Mouse (Mus musculus): Measurements from ENCODE around the gene Brd4. TPM values are rescaled to one million over a fixed set of nuclear protein-coding genes. Genes with fewer than 3 reads are reported as not detected.
A peak's percentile ranks its signal among the peaks of the same experiment; 100 is the strongest.

The Brd4 gene
- polyA plus RNA-seq, 1 experiment from 2014 or later: 48.8 TPM

DNA sequence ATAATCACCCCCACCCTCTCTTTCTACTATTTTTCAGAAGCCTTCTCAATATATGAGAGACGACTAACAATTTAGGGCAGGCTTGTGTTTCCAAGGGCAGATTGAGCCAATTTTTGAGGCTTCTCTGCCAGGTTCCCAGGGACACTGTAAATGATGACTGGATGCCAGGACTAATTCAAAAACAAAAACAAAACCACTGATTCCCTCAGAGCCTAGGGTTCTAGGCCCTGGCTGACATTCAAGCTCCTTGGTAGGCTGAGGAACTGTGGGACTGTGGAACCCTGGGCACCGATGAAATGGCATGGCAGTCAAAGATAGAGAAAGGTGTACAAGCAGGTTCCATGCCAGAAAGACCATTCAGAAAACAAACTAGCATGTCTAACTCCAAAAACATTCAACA is 31.3 kb downstream of the Brd4 start:
- Histone ChIP-seq H3K4me3 (no peak overlapping the region), H3K9me3 (replicated peaks) (no peaks in the 10 kb centered on the region), H3K27me3 (no peaks in the 10 kb centered on the region), H3K9ac (no peak overlapping the region), H3K27ac (no peak overlapping the region), H3K4me2 (no peak overlapping the region), H3K4me1 (replicated peaks) (peaks cover 28% of the 10 kb centered on the region), H3K36me3 (no peaks in the 10 kb centered on the region)
- no peak for ATAC-seq (replicated peaks; ENCODE audit: insufficient number of reproducible peaks, insufficient read depth, low FRiP score, low read depth)
- 92% methylated on average over 2 of the region's 2 CpGs for WGBS

DNA sequence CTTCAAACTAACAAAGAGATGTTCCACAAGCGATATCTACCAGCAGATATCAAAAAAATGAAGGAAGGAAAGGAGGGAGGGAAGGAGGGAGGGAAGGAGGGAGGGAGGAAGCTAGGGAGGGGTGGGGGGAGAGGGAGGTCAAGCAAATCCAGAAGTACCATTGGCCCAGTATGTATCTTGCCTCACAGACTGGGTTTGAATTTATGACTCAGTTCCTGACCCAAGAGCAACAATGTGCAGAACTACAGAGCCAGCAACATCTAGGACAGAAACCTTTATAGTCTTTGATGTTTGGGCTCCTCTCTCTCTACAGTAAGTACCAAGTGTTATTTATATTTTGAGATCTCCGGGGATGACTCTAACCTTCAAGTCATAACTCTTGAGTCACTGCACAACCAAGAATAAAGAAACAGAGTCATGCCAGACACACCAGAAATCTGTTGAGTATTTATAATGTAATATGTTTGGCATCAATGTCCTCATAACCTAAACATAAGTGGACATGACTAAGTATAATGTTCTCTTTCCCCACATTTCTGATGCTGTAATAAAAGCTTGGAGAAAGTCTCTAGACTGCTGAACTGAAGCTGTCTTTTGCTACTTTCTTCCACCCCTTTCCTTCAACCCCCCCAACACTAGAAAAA is 32.6 kb downstream of the Brd4 start:
- 82% methylated on average over 2 of the region's 2 CpGs for WGBS
- no peak for ATAC-seq (replicated peaks; ENCODE audit: insufficient number of reproducible peaks, insufficient read depth, low FRiP score, low read depth)
- no peak overlapping the region for H3K9ac ChIP-seq
- no peaks in the 10 kb centered on the region for H3K27me3 ChIP-seq
- H3K27ac ChIP-seq: no peak overlapping the region
- H3K36me3 ChIP-seq: no peaks in the 10 kb centered on the region
- no peaks in the 10 kb centered on the region for H3K9me3 ChIP-seq (replicated peaks)
- H3K4me1 ChIP-seq (replicated peaks): peaks cover 20% of the 10 kb centered on the region
- H3K4me2 ChIP-seq: no peak overlapping the region
- H3K4me3 ChIP-seq: no peak overlapping the region

DNA sequence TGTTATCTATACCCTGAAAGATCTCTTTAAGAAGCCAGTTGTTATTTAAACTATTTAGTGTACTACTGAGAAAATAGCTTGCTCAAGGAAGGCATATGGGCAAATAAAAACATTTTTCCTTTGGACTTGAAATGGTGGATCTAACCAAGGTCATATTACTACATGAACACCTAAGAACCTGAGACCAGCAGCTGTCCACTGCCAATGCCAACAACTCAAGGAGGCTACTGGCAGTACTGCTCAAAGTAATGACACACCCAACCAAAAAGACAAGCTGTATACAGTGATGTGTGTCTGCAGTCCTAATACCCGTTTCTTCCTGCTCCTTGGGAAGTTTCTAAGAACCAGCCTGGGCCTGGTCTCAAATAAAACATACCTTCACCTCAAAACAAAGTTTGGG is 34.5 kb downstream of the Brd4 start:
- Histone ChIP-seq H3K9me3 (replicated peaks) (no peaks in the 10 kb centered on the region), H3K4me3 (no peak overlapping the region), H3K9ac (no peak overlapping the region), H3K27me3 (no peaks in the 10 kb centered on the region), H3K4me2 (no peak overlapping the region), H3K27ac (no peak overlapping the region), H3K36me3 (no peaks in the 10 kb centered on the region), H3K4me1 (replicated peaks) (peaks cover 16% of the 10 kb centered on the region; the same call in 1 of the 2 replicates)
- ATAC-seq (replicated peaks; ENCODE audit: insufficient number of reproducible peaks, insufficient read depth, low FRiP score, low read depth): no peak
- WGBS: 83% methylated on average over 1 of the region's 1 CpGs

DNA sequence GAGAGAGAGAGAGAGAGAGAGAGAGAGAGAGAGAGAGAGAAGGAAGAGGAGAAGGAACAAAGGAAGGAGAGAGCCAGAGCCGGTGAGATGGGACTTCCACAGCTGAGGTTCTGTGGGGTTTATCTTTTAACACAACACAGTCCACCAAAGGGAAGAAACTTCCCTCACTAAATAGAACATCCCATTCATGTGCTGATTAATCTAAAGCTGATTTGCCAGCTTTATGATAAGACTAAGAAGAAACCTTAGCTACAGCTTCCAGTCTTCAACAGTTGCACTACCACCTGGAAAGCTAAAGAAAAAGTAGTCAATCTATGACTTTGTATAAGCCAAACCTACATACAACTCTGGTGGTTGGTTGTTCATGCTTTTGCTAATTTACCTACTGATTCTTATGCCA is 36.3 kb downstream of the Brd4 start:
- H3K4me1 ChIP-seq (replicated peaks): peaks cover 18% of the 10 kb centered on the region; the same call in 1 of the 2 replicates
- no peak overlapping the region for H3K27ac ChIP-seq
- no peak overlapping the region for H3K4me3 ChIP-seq
- WGBS: 67% methylated on average over 1 of the region's 1 CpGs
- no peaks in the 10 kb centered on the region for H3K27me3 ChIP-seq
- H3K4me2 ChIP-seq: no peak overlapping the region
- H3K9ac ChIP-seq: no peak overlapping the region
- no peaks in the 10 kb centered on the region for H3K36me3 ChIP-seq
- no peaks in the 10 kb centered on the region for H3K9me3 ChIP-seq (replicated peaks)
- no peak for ATAC-seq (replicated peaks; ENCODE audit: insufficient number of reproducible peaks, insufficient read depth, low FRiP score, low read depth)

DNA sequence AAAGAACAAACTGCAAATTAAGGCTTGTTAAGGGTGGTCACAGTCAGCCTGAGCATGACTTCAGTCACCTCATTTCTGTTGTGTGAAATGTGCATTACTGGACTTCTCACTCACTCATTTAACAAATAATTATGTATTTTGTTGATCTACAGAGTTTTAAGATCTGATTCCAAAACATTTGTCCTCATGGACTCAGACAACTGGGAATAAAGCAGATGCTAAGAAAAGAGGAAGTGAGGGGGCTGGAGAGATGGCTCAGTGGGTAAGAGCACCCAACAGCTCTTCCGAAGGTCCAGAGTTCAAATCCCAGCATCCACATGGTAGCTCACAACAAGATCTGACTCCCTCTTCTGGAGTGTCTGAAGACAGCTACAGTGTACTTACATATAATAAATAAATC is 36.9 kb downstream of the Brd4 start:
- Histone ChIP-seq H3K9ac (no peak overlapping the region), H3K4me1 (replicated peaks) (peaks cover 22% of the 10 kb centered on the region), H3K27ac (no peak overlapping the region), H3K9me3 (replicated peaks) (no peaks in the 10 kb centered on the region), H3K36me3 (no peaks in the 10 kb centered on the region), H3K4me3 (no peak overlapping the region), H3K4me2 (no peak overlapping the region), H3K27me3 (no peaks in the 10 kb centered on the region)
- ATAC-seq (replicated peaks; ENCODE audit: insufficient number of reproducible peaks, insufficient read depth, low FRiP score, low read depth): no peak
- 100% methylated on average over 1 of the region's 1 CpGs for WGBS

DNA sequence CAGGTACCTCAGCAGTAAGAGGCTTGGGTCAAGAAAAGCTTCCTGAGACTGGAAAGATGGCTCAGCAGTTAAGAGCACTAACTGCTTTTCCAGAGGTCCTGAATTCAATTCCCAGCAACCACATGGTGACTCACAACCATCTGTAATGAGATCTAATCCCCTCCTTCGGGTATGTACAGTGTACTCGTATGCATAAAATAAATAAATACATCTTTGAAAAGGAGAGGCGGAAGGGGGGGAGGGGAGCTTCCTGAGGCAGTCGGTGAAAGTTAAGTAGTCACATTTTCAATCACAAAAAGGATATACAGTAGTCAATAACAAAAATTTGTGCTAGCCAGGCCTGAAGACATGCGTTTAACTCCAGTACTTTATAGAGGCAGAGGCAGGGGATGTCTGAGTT is 38.4 kb downstream of the Brd4 start:
- ATAC-seq (replicated peaks; ENCODE audit: insufficient number of reproducible peaks, insufficient read depth, low FRiP score, low read depth): no peak
- Histone ChIP-seq H3K9me3 (replicated peaks) (no peaks in the 10 kb centered on the region), H3K4me1 (replicated peaks) (peaks cover 29% of the 10 kb centered on the region), H3K4me2 (no peak overlapping the region), H3K27ac (no peak overlapping the region), H3K27me3 (no peaks in the 10 kb centered on the region), H3K36me3 (no peaks in the 10 kb centered on the region), H3K4me3 (no peak overlapping the region), H3K9ac (no peak overlapping the region)
- 61% methylated on average over 5 of the region's 5 CpGs for WGBS

DNA sequence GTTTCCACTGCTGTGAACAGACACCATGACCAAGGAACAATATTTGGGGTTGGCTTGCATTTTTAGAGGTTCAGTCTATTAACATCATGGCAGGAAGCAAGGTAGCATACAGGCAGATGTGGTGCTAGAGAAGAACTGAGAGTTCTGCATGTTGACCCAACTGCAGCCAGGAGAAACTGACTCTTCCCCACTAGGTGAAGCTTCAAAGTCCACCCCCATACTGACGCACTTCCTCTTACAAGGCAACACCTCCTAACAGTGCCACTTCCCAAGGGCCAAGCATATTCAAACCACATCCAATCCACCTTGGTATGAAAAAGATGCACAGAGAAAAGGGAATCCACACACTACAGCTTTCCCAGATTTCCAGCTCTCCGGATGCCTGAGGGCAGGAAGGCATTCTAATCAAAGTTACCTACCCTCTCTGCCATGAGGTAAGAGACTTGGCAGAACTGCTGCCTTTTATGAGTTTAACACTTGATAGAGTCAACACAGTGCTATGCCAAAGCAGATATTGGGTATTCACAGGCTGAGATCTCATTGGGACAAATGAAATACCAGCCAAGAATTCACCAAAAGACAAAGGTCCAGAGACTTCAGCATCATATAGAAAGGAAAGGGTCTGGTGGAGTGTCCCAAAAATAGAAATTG is 43.5 kb downstream of the Brd4 start:
- H3K4me3 ChIP-seq: no peak overlapping the region
- no peaks in the 10 kb centered on the region for H3K9me3 ChIP-seq (replicated peaks)
- H3K4me2 ChIP-seq: no peak overlapping the region
- H3K36me3 ChIP-seq: 0 out of 2 replicates have a peak, but pooled peaks cover 2% of the 10 kb centered on the region
- H3K27me3 ChIP-seq: no peaks in the 10 kb centered on the region
- 55% methylated on average over 2 of the region's 2 CpGs for WGBS
- H3K27ac ChIP-seq: no peak overlapping the region
- no peak overlapping the region for H3K9ac ChIP-seq
- peaks cover 44% of the 10 kb centered on the region for H3K4me1 ChIP-seq (replicated peaks)
- no peak for ATAC-seq (replicated peaks; ENCODE audit: insufficient number of reproducible peaks, insufficient read depth, low FRiP score, low read depth)

DNA sequence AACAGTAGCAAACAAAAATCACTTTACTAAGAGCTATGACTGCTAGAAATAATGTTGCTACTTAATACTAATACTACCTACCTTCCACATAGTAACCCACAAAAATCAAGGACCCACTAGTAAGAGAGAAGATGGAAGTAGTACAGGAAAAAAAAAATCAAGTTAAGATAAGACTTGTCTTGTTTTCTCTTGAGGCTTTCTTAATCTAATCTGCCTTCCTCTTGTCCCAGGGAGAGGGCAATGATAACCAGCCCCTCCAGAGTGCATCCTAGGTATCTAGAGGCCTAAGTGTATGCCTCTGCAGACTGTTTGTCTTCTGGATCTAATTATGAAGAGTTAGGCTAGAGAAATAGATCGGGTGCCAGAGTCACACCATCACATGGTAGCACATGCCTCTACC is 45.9 kb downstream of the Brd4 start:
- Histone ChIP-seq H3K9ac (no peak overlapping the region), H3K4me3 (no peak overlapping the region), H3K36me3 (0 out of 2 replicates have a peak, but pooled peaks cover 2% of the 10 kb centered on the region), H3K9me3 (replicated peaks) (no peaks in the 10 kb centered on the region), H3K4me1 (replicated peaks) (peaks cover 60% of the 10 kb centered on the region), H3K4me2 (no peak overlapping the region), H3K27ac (no peak overlapping the region), H3K27me3 (no peaks in the 10 kb centered on the region)
- ATAC-seq (replicated peaks; ENCODE audit: insufficient number of reproducible peaks, insufficient read depth, low FRiP score, low read depth): no peak
- 36% methylated on average over 1 of the region's 1 CpGs for WGBS

DNA sequence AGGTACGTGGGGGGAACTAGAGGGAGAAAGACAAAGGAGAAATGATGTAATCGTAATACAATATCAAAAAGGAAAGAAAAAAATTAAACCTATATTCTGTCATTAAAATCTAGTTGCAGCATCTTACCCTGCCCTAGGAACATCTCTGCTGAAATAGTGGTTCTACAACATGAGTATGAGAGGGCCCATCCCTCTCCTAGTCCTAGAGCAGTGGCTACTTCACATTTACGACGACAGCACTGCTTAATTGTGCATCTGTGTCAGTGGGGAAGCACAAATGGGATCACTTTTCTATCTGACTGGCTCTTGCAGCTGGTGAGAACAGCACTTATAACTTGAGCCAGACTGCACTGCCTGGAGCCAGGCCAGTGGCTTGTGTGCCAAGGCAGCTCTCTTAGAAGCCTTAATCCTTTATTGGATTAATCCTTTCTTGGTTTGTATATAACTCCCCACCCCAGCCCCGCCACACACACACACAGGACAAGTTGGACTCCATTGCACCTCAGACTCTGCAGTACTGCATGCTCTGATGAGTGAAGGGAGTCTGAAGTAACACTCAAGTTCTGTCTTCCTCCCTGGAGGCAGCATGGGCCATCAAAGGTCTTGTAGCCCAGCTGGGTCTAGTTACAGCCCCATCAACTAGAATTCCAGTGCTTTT is 48.9 kb downstream of the Brd4 start:
- 49% methylated on average over 5 of the region's 5 CpGs for WGBS
- peaks cover 44% of the 10 kb centered on the region for H3K4me1 ChIP-seq (replicated peaks)
- H3K4me3 ChIP-seq: no peak overlapping the region
- no peak overlapping the region for H3K4me2 ChIP-seq
- H3K27me3 ChIP-seq: no peaks in the 10 kb centered on the region
- H3K9me3 ChIP-seq (replicated peaks): no peaks in the 10 kb centered on the region
- H3K9ac ChIP-seq: no peak overlapping the region
- peak; percentile 55; the same call in 1 of the 2 replicates for ATAC-seq (replicated peaks; ENCODE audit: insufficient number of reproducible peaks, insufficient read depth, low FRiP score, low read depth)
- H3K27ac ChIP-seq: peak overlapping the region; percentile 52
- 0 out of 2 replicates have a peak, but pooled peaks cover 2% of the 10 kb centered on the region for H3K36me3 ChIP-seq

DNA sequence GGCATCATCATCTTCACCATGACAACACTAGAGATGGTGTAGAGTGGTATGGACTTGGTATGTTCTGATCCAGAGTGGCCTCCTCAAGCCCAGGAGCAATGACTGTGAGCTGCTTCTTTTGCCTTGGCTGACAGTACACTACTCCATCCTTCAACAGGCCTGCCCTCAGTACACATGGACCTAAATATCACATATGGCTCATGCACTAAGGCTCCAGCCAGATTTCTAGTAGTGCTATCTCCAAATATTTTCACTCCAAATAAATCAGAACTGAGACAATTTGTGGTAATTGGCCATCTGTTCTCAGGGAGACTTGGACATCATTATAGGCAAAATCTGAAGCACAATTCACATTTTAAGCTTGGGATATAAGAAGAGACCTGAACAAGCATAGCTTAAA is 51.3 kb downstream of the Brd4 start:
- no peak overlapping the region for H3K9ac ChIP-seq
- peaks cover 31% of the 10 kb centered on the region for H3K4me1 ChIP-seq (replicated peaks)
- ATAC-seq (replicated peaks; ENCODE audit: insufficient number of reproducible peaks, insufficient read depth, low FRiP score, low read depth): no peak
- H3K27ac ChIP-seq: no peak overlapping the region
- H3K4me2 ChIP-seq: no peak overlapping the region
- H3K27me3 ChIP-seq: no peaks in the 10 kb centered on the region
- H3K4me3 ChIP-seq: no peak overlapping the region
- peaks cover 17% of the 10 kb centered on the region for H3K36me3 ChIP-seq
- H3K9me3 ChIP-seq (replicated peaks): no peaks in the 10 kb centered on the region

DNA sequence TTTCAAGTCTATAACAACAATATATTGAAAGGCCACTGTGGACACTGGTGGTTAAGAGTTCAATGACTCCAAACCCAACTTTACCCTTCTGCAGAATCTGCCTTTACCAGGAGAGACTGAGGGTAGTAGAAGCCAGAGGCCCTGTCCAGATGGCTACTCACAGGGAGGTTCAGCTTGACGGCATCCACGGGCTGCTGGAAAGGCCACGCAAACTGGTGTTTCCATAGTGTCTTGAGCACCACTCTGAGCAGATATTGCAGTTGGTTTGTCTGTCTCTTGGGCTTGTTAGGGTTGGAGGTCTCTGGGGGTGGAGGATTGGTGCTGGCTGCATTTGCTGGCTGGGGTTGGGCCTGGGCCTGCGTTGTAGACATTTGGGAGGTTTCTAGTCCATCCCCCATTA is 55.3 kb downstream of the Brd4 start:
- ATAC-seq (replicated peaks; ENCODE audit: insufficient number of reproducible peaks, insufficient read depth, low FRiP score, low read depth): no peak
- 95% methylated on average over 4 of the region's 4 CpGs for WGBS
- Histone ChIP-seq H3K9ac (no peak overlapping the region), H3K27ac (no peak overlapping the region), H3K27me3 (no peaks in the 10 kb centered on the region), H3K4me3 (no peak overlapping the region), H3K4me2 (no peak overlapping the region), H3K36me3 (peaks cover 50% of the 10 kb centered on the region), H3K9me3 (replicated peaks) (no peaks in the 10 kb centered on the region), H3K4me1 (replicated peaks) (peaks cover 8% of the 10 kb centered on the region)
